Mouse (Mus musculus): ENCODE data around the gene Rab3d. TPM values are rescaled to one million over a fixed set of nuclear protein-coding genes. Genes with fewer than 3 reads are reported as not detected.
"Not testable (repeated sequence)": the region's sequence is repeated elsewhere in the genome, so short reads cannot be mapped to it uniquely, and the experiment has no call there.

Gene Rab3d
- total RNA-seq, 1 experiment = 4.4 TPM

GRCm38 (mm10) chr9:21872204-21872603 is 45.8 kb downstream of the Rab3d start:
- Histone ChIP-seq H3K9me3 (ENCODE audit: control insufficient read depth, insufficient read depth, low read depth, low read length) (no peaks in the 10 kb centered on the region), H3K4me3 (ENCODE audit: insufficient read depth in 1 of 2, low read depth in 1 of 2, low read length in 2 of 2, poor library complexity in 1 of 2, severe bottlenecking in 1 of 2) (no peak overlapping the region), H3K4me1 (ENCODE audit: control insufficient read depth in 2 of 2, insufficient read depth in 2 of 2, low read length in 2 of 2, poor library complexity in 1 of 2) (peaks cover 0 to 3% of the 10 kb centered on the region in 2 experiments; a peak in 1 of 4 replicates), H3K36me3 (ENCODE audit: control insufficient read depth, insufficient read depth, low read length, poor library complexity, severe bottlenecking) (no peaks in the 10 kb centered on the region), H3K27ac (ENCODE audit: insufficient read depth, low read depth, low read length, poor library complexity, severe bottlenecking) (no peak overlapping the region), H3K9ac (ENCODE audit: insufficient read depth, low read depth, low read length, poor library complexity, severe bottlenecking) (no peak overlapping the region)
- no peak for DNase-seq (ENCODE audit: low read depth, low spot score)
- in situ Hi-C loops (cut with MboI; ENCODE audit: low sequenced_read_pairs in 2 of 2, unreplicated experiment in 2 of 2) = no loop called here
- TF ChIP-seq HCFC1 (IDR thresholded peaks at IDR 0.05; ENCODE audit: borderline replicate concordance, insufficient read depth, low read length) (no peak), MAFK (IDR thresholded peaks at IDR 0.05; ENCODE audit: insufficient read depth, low read depth, low read length) (no peak), CHD2 (IDR thresholded peaks at IDR 0.05; ENCODE audit: low read depth, low read length) (no peak), ZC3H11A (IDR thresholded peaks at IDR 0.05; ENCODE audit: borderline replicate concordance, low read depth, low read length) (no peak), ZNF384 (IDR thresholded peaks at IDR 0.05; ENCODE audit: low read depth, low read length) (no peak)

DNA sequence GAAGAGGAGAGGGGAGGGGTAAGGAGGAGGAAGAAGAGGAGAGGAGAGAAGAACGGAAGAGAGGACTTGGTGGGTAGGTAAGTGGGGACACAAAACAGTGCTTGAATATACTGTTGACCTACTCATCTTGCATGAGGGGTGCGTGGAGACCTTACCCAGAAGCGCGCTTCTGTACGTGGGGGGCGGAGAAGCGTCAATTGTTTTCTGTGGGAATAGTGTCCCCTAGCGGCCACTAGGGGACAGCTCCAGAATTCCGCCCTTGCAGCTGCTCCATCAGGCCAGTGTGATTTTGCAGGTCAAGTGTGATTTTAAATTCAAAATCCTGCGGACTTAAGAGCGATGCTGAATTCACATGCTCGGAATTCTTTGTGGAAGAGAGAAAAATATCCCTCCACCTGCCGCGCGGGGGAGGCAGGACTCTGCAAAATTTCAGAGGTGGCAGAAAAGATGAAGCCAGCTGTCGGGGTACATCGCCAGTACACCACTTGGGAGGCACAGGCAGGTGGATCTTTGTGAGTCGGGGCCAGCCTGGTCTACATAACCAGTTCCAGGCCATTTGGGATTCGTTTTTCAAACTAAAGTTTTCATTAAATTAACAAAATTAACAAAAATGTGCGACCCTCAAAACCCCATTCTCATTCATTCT is 47.0 kb downstream of the Rab3d start:
- no peak for DNase-seq (ENCODE audit: low read depth, low spot score)
- in situ Hi-C loops (cut with MboI; ENCODE audit: low sequenced_read_pairs in 2 of 2, unreplicated experiment in 2 of 2) = no loop called here
- no peak overlapping the region for H3K27ac ChIP-seq (ENCODE audit: insufficient read depth, low read depth, low read length, poor library complexity, severe bottlenecking)
- no peak overlapping the region; a peak in 1 of 4 replicates for H3K4me3 ChIP-seq (ENCODE audit: insufficient read depth in 1 of 2, low read depth in 1 of 2, low read length in 2 of 2, poor library complexity in 1 of 2, severe bottlenecking in 1 of 2)
- no peak overlapping the region for H3K9ac ChIP-seq (ENCODE audit: insufficient read depth, low read depth, low read length, poor library complexity, severe bottlenecking)
- TF ChIP-seq ZNF384 (IDR thresholded peaks at IDR 0.05; ENCODE audit: low read depth, low read length) (no peak), ZC3H11A (IDR thresholded peaks at IDR 0.05; ENCODE audit: borderline replicate concordance, low read depth, low read length) (peak; percentile 69; the same call in 1 of the 2 replicates), MAFK (IDR thresholded peaks at IDR 0.05; ENCODE audit: insufficient read depth, low read depth, low read length) (no peak)
- peaks cover 0 to 11% of the 10 kb centered on the region in 2 experiments; a peak in 2 of 4 replicates for H3K4me1 ChIP-seq (ENCODE audit: control insufficient read depth in 2 of 2, insufficient read depth in 2 of 2, low read length in 2 of 2, poor library complexity in 1 of 2)
- no peaks in the 10 kb centered on the region for H3K9me3 ChIP-seq (ENCODE audit: control insufficient read depth, insufficient read depth, low read depth, low read length)
- H3K36me3 ChIP-seq (ENCODE audit: control insufficient read depth, insufficient read depth, low read length, poor library complexity, severe bottlenecking) = no peaks in the 10 kb centered on the region

- H3K27ac ChIP-seq (ENCODE audit: insufficient read depth, low read depth, low read length, poor library complexity, severe bottlenecking); DNase-seq (ENCODE audit: low read depth, low spot score); in situ Hi-C loops (cut with MboI; ENCODE audit: low sequenced_read_pairs in 2 of 2, unreplicated experiment in 2 of 2); H3K4me3 ChIP-seq (ENCODE audit: insufficient read depth in 1 of 2, low read depth in 1 of 2, low read length in 2 of 2, poor library complexity in 1 of 2, severe bottlenecking in 1 of 2); H3K9me3 ChIP-seq (ENCODE audit: control insufficient read depth, insufficient read depth, low read depth, low read length); H3K9ac ChIP-seq (ENCODE audit: insufficient read depth, low read depth, low read length, poor library complexity, severe bottlenecking); H3K36me3 ChIP-seq (ENCODE audit: control insufficient read depth, insufficient read depth, low read length, poor library complexity, severe bottlenecking): not testable (repeated sequence)
- peaks cover 0 to 17% of the 10 kb centered on the region in 2 experiments; a peak in 2 of 4 replicates for H3K4me1 ChIP-seq (ENCODE audit: control insufficient read depth in 2 of 2, insufficient read depth in 2 of 2, low read length in 2 of 2, poor library complexity in 1 of 2)
Observed at GRCm38 (mm10) chr9:21869290-21869689, 48.7 kb downstream of the Rab3d start.

GRCm38 (mm10) chr9:21867726-21868125 is 50.3 kb downstream of the Rab3d start:
- Histone ChIP-seq H3K36me3 (ENCODE audit: control insufficient read depth, insufficient read depth, low read length, poor library complexity, severe bottlenecking) (no peaks in the 10 kb centered on the region), H3K4me1 (ENCODE audit: control insufficient read depth in 2 of 2, insufficient read depth in 2 of 2, low read length in 2 of 2, poor library complexity in 1 of 2) (peaks cover 0 to 23% of the 10 kb centered on the region in 2 experiments; a peak in 2 of 4 replicates), H3K27ac (ENCODE audit: insufficient read depth, low read depth, low read length, poor library complexity, severe bottlenecking) (no peak overlapping the region), H3K9me3 (ENCODE audit: control insufficient read depth, insufficient read depth, low read depth, low read length) (no peaks in the 10 kb centered on the region), H3K9ac (ENCODE audit: insufficient read depth, low read depth, low read length, poor library complexity, severe bottlenecking) (0 out of 2 replicates have a peak overlapping the region, but pooled peaks have one; percentile 22), H3K4me3 (ENCODE audit: insufficient read depth in 1 of 2, low read depth in 1 of 2, low read length in 2 of 2, poor library complexity in 1 of 2, severe bottlenecking in 1 of 2) (no peak overlapping the region)
- no peak for TF ChIP-seq ZNF384 (IDR thresholded peaks at IDR 0.05; ENCODE audit: low read depth, low read length)
- TF ChIP-seq MAFK (IDR thresholded peaks at IDR 0.05; ENCODE audit: insufficient read depth, low read depth, low read length) = no peak
- no peak for TF ChIP-seq ZC3H11A (IDR thresholded peaks at IDR 0.05; ENCODE audit: borderline replicate concordance, low read depth, low read length)
- TF ChIP-seq CHD2 (IDR thresholded peaks at IDR 0.05; ENCODE audit: low read depth, low read length) = no peak
- TF ChIP-seq HCFC1 (IDR thresholded peaks at IDR 0.05; ENCODE audit: borderline replicate concordance, insufficient read depth, low read length) = no peak
- in situ Hi-C loops (cut with MboI; ENCODE audit: low sequenced_read_pairs in 2 of 2, unreplicated experiment in 2 of 2) = no loop called here
- no peak for DNase-seq (ENCODE audit: low read depth, low spot score)

DNA sequence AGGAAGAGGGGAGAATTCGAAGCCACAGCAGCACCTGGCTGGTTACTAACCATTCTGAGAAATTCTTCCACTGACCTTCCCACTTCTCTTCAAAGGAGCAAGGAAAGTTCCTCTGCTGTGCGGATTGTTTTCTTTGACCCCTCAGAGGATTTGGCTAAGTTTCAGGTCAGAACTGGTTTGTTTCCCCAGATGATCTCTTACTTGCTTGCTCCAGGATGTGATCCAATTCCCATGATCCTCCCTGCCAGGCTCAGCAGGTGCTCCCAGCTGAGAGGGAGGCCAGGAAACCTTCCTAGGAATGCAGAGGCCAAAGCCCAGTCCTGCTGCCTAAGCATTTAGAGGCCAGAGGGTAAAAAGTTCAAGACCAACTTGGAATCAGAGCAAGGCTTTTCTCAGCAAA is 51.4 kb downstream of the Rab3d start:
- H3K27ac ChIP-seq (ENCODE audit: insufficient read depth, low read depth, low read length, poor library complexity, severe bottlenecking) = 0 out of 2 replicates have a peak overlapping the region, but pooled peaks have one; percentile 35
- no peaks in the 10 kb centered on the region for H3K9me3 ChIP-seq (ENCODE audit: control insufficient read depth, insufficient read depth, low read depth, low read length)
- H3K9ac ChIP-seq (ENCODE audit: insufficient read depth, low read depth, low read length, poor library complexity, severe bottlenecking) = peak overlapping the region; percentile 23; the same call in 1 of the 2 replicates
- no peaks in the 10 kb centered on the region for H3K36me3 ChIP-seq (ENCODE audit: control insufficient read depth, insufficient read depth, low read length, poor library complexity, severe bottlenecking)
- no peak for DNase-seq (ENCODE audit: low read depth, low spot score)
- no peak for TF ChIP-seq ZNF384 (IDR thresholded peaks at IDR 0.05; ENCODE audit: low read depth, low read length)
- peaks cover 0 to 24% of the 10 kb centered on the region in 2 experiments; a peak in 2 of 4 replicates for H3K4me1 ChIP-seq (ENCODE audit: control insufficient read depth in 2 of 2, insufficient read depth in 2 of 2, low read length in 2 of 2, poor library complexity in 1 of 2)
- no peak overlapping the region for H3K4me3 ChIP-seq (ENCODE audit: insufficient read depth in 1 of 2, low read depth in 1 of 2, low read length in 2 of 2, poor library complexity in 1 of 2, severe bottlenecking in 1 of 2)
- in situ Hi-C loops (cut with MboI; ENCODE audit: low sequenced_read_pairs in 2 of 2, unreplicated experiment in 2 of 2) = no loop called here

Measured in ES-E14 (cell line).